Comparison of ENCODE assay signal across 30 mouse cellular contexts in the genomic region with DNA sequence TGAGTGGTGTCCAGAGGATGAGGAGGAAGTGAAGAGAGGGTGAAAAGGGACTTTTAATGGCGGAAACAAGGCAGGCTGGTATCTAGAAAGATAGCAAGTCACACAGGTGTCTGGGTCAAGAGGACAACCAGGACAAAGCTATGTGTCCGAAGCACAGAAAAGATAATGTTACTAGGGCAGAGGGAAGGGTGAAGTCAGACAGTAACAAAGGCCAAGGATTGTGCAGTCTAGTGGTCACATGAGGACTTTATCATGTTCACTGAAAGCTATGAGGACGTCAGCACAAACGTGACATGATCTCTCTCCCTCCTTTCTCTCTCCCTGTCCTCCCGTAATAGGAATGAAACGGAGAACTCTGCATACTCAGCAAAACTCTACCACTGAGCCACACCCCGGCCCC. TPM values are rescaled to one million over a fixed set of nuclear protein-coding genes. Genes with fewer than 3 reads are reported as not detected.
DNase-seq lines count a peak whose midpoint lies in the region; ATAC-seq and TF ChIP-seq lines count a peak whose summit lies in the region.
"Had no signal": no experiment of that assay in that cellular context is flagged by ENCODE, and none has a peak within 500 bp of the region (broad histone marks: within the 10 kb centered on the region; RNA-seq: fewer than 3 reads in every experiment).

No protein-coding gene starts in this region.

- 0 out of 2 replicates have a peak, but pooled peaks cover 4% of the 10 kb centered on the region for H3K9me3 ChIP-seq in heart, embryonic 10.5 days
- no peaks in the 10 kb centered on the region for H3K9me3 ChIP-seq in ES-E14 (ENCODE audit: control insufficient read depth, insufficient read depth, low read depth, low read length)
- H3K9me3 ChIP-seq in intestine, postnatal 0 days (ENCODE audit: control insufficient read depth) = no peaks in the 10 kb centered on the region
- no peaks in the 10 kb centered on the region for H3K9me3 ChIP-seq in forebrain, embryonic 16.5 days (ENCODE audit: control insufficient read depth, low read length)
- H3K9me3 ChIP-seq: forebrain, embryonic 12.5 days; forebrain, embryonic 15.5 days; heart, embryonic 15.5 days had no signal

- WGBS in heart, embryonic 10.5 days = 67% methylated on average over 7 of the region's 7 CpGs
- WGBS in intestine, postnatal 0 days = 46% methylated on average over 7 of the region's 7 CpGs
- 91% methylated on average over 7 of the region's 7 CpGs for WGBS in forebrain, embryonic 16.5 days

- no peaks in the 10 kb centered on the region for H3K36me3 ChIP-seq in heart, embryonic 10.5 days
- no peaks in the 10 kb centered on the region for H3K36me3 ChIP-seq in ES-E14 (ENCODE audit: control insufficient read depth, insufficient read depth, low read length, poor library complexity, severe bottlenecking)
- H3K36me3 ChIP-seq in intestine, postnatal 0 days (ENCODE audit: control insufficient read depth, insufficient read depth) = no peaks in the 10 kb centered on the region
- no peaks in the 10 kb centered on the region for H3K36me3 ChIP-seq in forebrain, embryonic 16.5 days (ENCODE audit: control insufficient read depth, insufficient read depth)
- H3K36me3 ChIP-seq: embryonic facial prominence, embryonic 10.5 days; embryonic facial prominence, embryonic 13.5 days; forebrain, embryonic 12.5 days; forebrain, embryonic 15.5 days; G1E; heart, embryonic 12.5 days; heart, embryonic 15.5 days; hindbrain, embryonic 10.5 days; hindbrain, embryonic 13.5 days had no signal

- no peaks in the 10 kb centered on the region for H3K4me1 ChIP-seq in heart, embryonic 10.5 days
- H3K4me1 ChIP-seq in ES-E14 (ENCODE audit: control insufficient read depth in 2 of 2, insufficient read depth in 2 of 2, low read length in 2 of 2, poor library complexity in 1 of 2) = no peaks in the 10 kb centered on the region
- no peaks in the 10 kb centered on the region for H3K4me1 ChIP-seq in intestine, postnatal 0 days (replicated peaks; ENCODE audit: control insufficient read depth, insufficient read depth, low read length)
- H3K4me1 ChIP-seq in forebrain, embryonic 16.5 days (replicated peaks; ENCODE audit: control insufficient read depth, insufficient read depth, low read length) = no peaks in the 10 kb centered on the region
- H3K4me1 ChIP-seq: embryonic facial prominence, embryonic 10.5 days; embryonic facial prominence, embryonic 13.5 days; forebrain, embryonic 12.5 days; forebrain, embryonic 15.5 days; heart, embryonic 12.5 days; heart, embryonic 15.5 days; hindbrain, embryonic 10.5 days; hindbrain, embryonic 13.5 days had no signal

- in situ Hi-C loops in ES-E14 (cut with MboI; ENCODE audit: low sequenced_read_pairs in 2 of 2, unreplicated experiment in 2 of 2) = loop anchor here in 1 of 2 experiments (10.0 kb wide), 1 partner anchor 354 kb away; no protein-coding TSS in a partner anchor

- no peaks in the 10 kb centered on the region for H3K27me3 ChIP-seq in heart, embryonic 10.5 days (ENCODE audit: insufficient read depth, poor library complexity, severe bottlenecking)
- H3K27me3 ChIP-seq in intestine, postnatal 0 days (replicated peaks; ENCODE audit: control insufficient read depth, insufficient read depth, low read length) = no peaks in the 10 kb centered on the region
- no peaks in the 10 kb centered on the region for H3K27me3 ChIP-seq in forebrain, embryonic 16.5 days (replicated peaks; ENCODE audit: control insufficient read depth, insufficient read depth, low read length)
- H3K27me3 ChIP-seq: embryonic facial prominence, embryonic 13.5 days; forebrain, embryonic 12.5 days; forebrain, embryonic 15.5 days; heart, embryonic 12.5 days; heart, embryonic 15.5 days; hindbrain, embryonic 13.5 days; Patski had no signal

- intact Hi-C loops in heart, postnatal 10 days (cut with DNase I) = no loop called here

- no peak overlapping the region for H3K4me2 ChIP-seq in intestine, postnatal 0 days (replicated peaks; ENCODE audit: low read depth)
- H3K4me2 ChIP-seq in forebrain, embryonic 16.5 days (ENCODE audit: low read length) = no peak overlapping the region
- H3K4me2 ChIP-seq: embryonic facial prominence, embryonic 13.5 days; forebrain, embryonic 12.5 days; forebrain, embryonic 15.5 days; heart, embryonic 12.5 days; heart, embryonic 15.5 days; hindbrain, embryonic 13.5 days had no signal

- DNase-seq in heart, adult 18-20 months = peak; percentile 29 to 39
- DNase-seq in heart, postnatal 4 days = no peak
- DNase-seq in heart, postnatal 10 days = peak; percentile 9 to 29
- DNase-seq in heart, embryonic 10.5 days (ENCODE audit: low spot score) = no peak
- no peak for DNase-seq in ES-E14 (ENCODE audit: low read depth, low spot score)
- no peak for DNase-seq in cerebellum, adult 18-20 months
- DNase-seq: adrenal gland, postnatal 10 days; cerebellum, adult 11 months; cerebellum, adult 8-10 months; cerebellum, postnatal 10 days; cerebellum, postnatal 36 days; embryo, embryonic 11 days; gastrocnemius, postnatal 10 days; gastrocnemius, postnatal 36 days; kidney, adult 11 months had no signal

- no peak for TF ChIP-seq CTCF in intestine, postnatal 0 days (IDR thresholded peaks at IDR 0.05; ENCODE audit: low read depth)

- no peak overlapping the region for H3K4me3 ChIP-seq in heart, embryonic 10.5 days
- no peak overlapping the region for H3K4me3 ChIP-seq in ES-E14 (ENCODE audit: insufficient read depth in 1 of 2, low read depth in 1 of 2, low read length in 2 of 2, poor library complexity in 1 of 2, severe bottlenecking in 1 of 2)
- no peak overlapping the region for H3K4me3 ChIP-seq in intestine, postnatal 0 days (ENCODE audit: low read depth, low read length)
- no peak overlapping the region for H3K4me3 ChIP-seq in forebrain, embryonic 16.5 days (replicated peaks; ENCODE audit: low read length)
- H3K4me3 ChIP-seq: embryonic facial prominence, embryonic 10.5 days; embryonic facial prominence, embryonic 13.5 days; erythroblast, embryonic 14.5 days; forebrain, embryonic 12.5 days; forebrain, embryonic 15.5 days; heart, embryonic 12.5 days; heart, embryonic 15.5 days; hindbrain, embryonic 10.5 days; hindbrain, embryonic 13.5 days had no signal

- H3K9ac ChIP-seq in ES-E14 (ENCODE audit: insufficient read depth, low read depth, low read length, poor library complexity, severe bottlenecking) = no peak overlapping the region
- H3K9ac ChIP-seq in intestine, postnatal 0 days (ENCODE audit: low read depth, low read length) = no peak overlapping the region
- no peak overlapping the region for H3K9ac ChIP-seq in forebrain, embryonic 16.5 days (replicated peaks; ENCODE audit: low read depth, low read length)
- H3K9ac ChIP-seq: embryonic facial prominence, embryonic 13.5 days; forebrain, embryonic 12.5 days; forebrain, embryonic 15.5 days; heart, embryonic 12.5 days; heart, embryonic 15.5 days; hindbrain, embryonic 13.5 days had no signal

- ATAC-seq in intestine, postnatal 0 days = peak; percentile 86
- ATAC-seq in forebrain, embryonic 16.5 days = no peak
- ATAC-seq: forebrain, embryonic 15.5 days; hindbrain, embryonic 16.5 days; Patski had no signal

- H3K27ac ChIP-seq in heart, embryonic 10.5 days = no peak overlapping the region
- no peak overlapping the region for H3K27ac ChIP-seq in ES-E14 (ENCODE audit: insufficient read depth, low read depth, low read length, poor library complexity, severe bottlenecking)
- peak overlapping the region; percentile 35; the same call in 1 of the 2 replicates for H3K27ac ChIP-seq in intestine, postnatal 0 days (ENCODE audit: low read depth, low read length)
- H3K27ac ChIP-seq in forebrain, embryonic 16.5 days (ENCODE audit: low read length) = no peak overlapping the region
- H3K27ac ChIP-seq: embryonic facial prominence, embryonic 10.5 days; embryonic facial prominence, embryonic 13.5 days; forebrain, embryonic 12.5 days; forebrain, embryonic 15.5 days; heart, embryonic 15.5 days; hindbrain, embryonic 10.5 days; hindbrain, embryonic 13.5 days had no signal

TF ChIP-seq in ES-E14, 5 proteins besides CTCF, POLR2A, EP300 and RAD21:
- TF ChIP-seq ZC3H11A (IDR thresholded peaks at IDR 0.05; ENCODE audit: borderline replicate concordance, low read depth, low read length) (no peak), ZNF384 (IDR thresholded peaks at IDR 0.05; ENCODE audit: low read depth, low read length) (no peak), CHD2 (IDR thresholded peaks at IDR 0.05; ENCODE audit: low read depth, low read length) (no peak), MAFK (IDR thresholded peaks at IDR 0.05; ENCODE audit: insufficient read depth, low read depth, low read length) (0 out of 2 replicates have a peak, but pooled peaks have one; percentile 31), HCFC1 (IDR thresholded peaks at IDR 0.05; ENCODE audit: borderline replicate concordance, insufficient read depth, low read length) (no peak)

RNA-seq across cellular contexts. Expression of gene Baiap2l1, which starts 22.8 kb away (rescaled TPM):
- total RNA-seq in heart, adult 18-20 months (2021) = 1 to 10 TPM; 7.2 to 7.4 TPM
- 10 to 100 TPM; 13.6 to 15.5 TPM for total RNA-seq in heart, postnatal 4 days (2021)
- 10 to 100 TPM; 11.3 to 11.5 TPM for total RNA-seq in heart, postnatal 10 days (2021)
- polyA plus RNA-seq in heart, embryonic 10.5 days (2016; fragmentation: Nextera tagmentation; extraction: Ambion mirVana) = 9.4 and 10.9 TPM in 2 replicates
- 0.69 and 1.4 TPM in 2 replicates for total RNA-seq in ES-E14 (2012; rRNA removed)
- 38.8 and 41.1 TPM in 2 replicates for polyA plus RNA-seq in intestine, postnatal 0 days (2015; fragmentation: Nextera tagmentation; extraction: Ambion mirVana)
- 1.5 and 1.6 TPM in 2 replicates for polyA plus RNA-seq in forebrain, embryonic 16.5 days (2015; fragmentation: Nextera tagmentation; extraction: Ambion mirVana)
- total RNA-seq: granulocyte monocyte progenitor cell, adult 5-6 weeks had no signal
- polyA plus RNA-seq: erythroblast, embryonic 14.5 days; G1E had no signal

Comparison
In these comparisons a context has a peak if more than half of its experiments do, and no peak if none do; other contexts are left out.
1. DNase-seq: peak in heart, adult 18-20 months (2 of 2) and heart, postnatal 10 days (2 of 2); none in heart, postnatal 4 days (single experiment), heart, embryonic 10.5 days (single experiment), ES-E14 (single experiment) and cerebellum, adult 18-20 months (0 of 2).